8 mouse cellular contexts compared by ENCODE assay signal in genomic region chr7:141047581-141048225, GRCm38 (mm10). TPM values are rescaled to one million over a fixed set of nuclear protein-coding genes. Genes with fewer than 3 reads are reported as not detected.
DNase-seq lines count a peak whose midpoint lies in the region; ATAC-seq lines count a peak whose summit lies in the region.

No protein-coding gene starts in this region.

- H3K27ac ChIP-seq in hindbrain, embryonic 12.5 days = peak overlapping the region; percentile 64; the same call in 1 of the 2 replicates
- H3K27ac ChIP-seq in lung, embryonic 16.5 days (ENCODE audit: low read length) = peak overlapping the region; percentile 95

- H3K27me3 ChIP-seq in hindbrain, embryonic 12.5 days = no peaks in the 10 kb centered on the region
- no peaks in the 10 kb centered on the region for H3K27me3 ChIP-seq in lung, embryonic 16.5 days (ENCODE audit: control insufficient read depth, insufficient read depth, low read depth, low read length)

- H3K9ac ChIP-seq in hindbrain, embryonic 12.5 days = peak overlapping the region; percentile 64
- peak overlapping the region; percentile 53 for H3K9ac ChIP-seq in lung, embryonic 16.5 days (ENCODE audit: low read length)

- peak; percentile 85 for ATAC-seq in hindbrain, embryonic 12.5 days (ENCODE audit: low FRiP score)
- ATAC-seq in lung, embryonic 16.5 days (ENCODE audit: low read depth) = peak; percentile 96

- H3K4me1 ChIP-seq in hindbrain, embryonic 12.5 days = peaks cover 15% of the 10 kb centered on the region
- peaks cover 12% of the 10 kb centered on the region for H3K4me1 ChIP-seq in lung, embryonic 16.5 days (replicated peaks; ENCODE audit: control insufficient read depth, insufficient read depth, low read length)

- WGBS in hindbrain, embryonic 12.5 days = 5% methylated on average over 15 of the region's 19 CpGs
- WGBS in lung, embryonic 16.5 days = 6% methylated on average over 15 of the region's 19 CpGs

- H3K4me3 ChIP-seq in hindbrain, embryonic 12.5 days = peak overlapping the region; percentile 37
- H3K4me3 ChIP-seq in lung, embryonic 16.5 days (ENCODE audit: low read length) = peak overlapping the region; percentile 35

- H3K4me2 ChIP-seq in hindbrain, embryonic 12.5 days (replicated peaks) = peak overlapping the region; percentile 86
- H3K4me2 ChIP-seq in lung, embryonic 16.5 days (ENCODE audit: low read depth, low read length) = peak overlapping the region; percentile 71

- no peaks in the 10 kb centered on the region for H3K36me3 ChIP-seq in hindbrain, embryonic 12.5 days
- H3K36me3 ChIP-seq in lung, embryonic 16.5 days (ENCODE audit: control insufficient read depth, insufficient read depth, low read length) = no peaks in the 10 kb centered on the region

- DNase-seq in Muller cell, postnatal 12 days (ENCODE audit: inconsistent ontology term) = peak; percentile 97
- DNase-seq in cerebellum, postnatal 10 days = peak; percentile 78 to 80
- DNase-seq in frontal cortex, postnatal 36 days (ENCODE audit: low spot score in 2 of 2) = peak; percentile 72 to 77
- DNase-seq in layer of hippocampus, postnatal 14 days (ENCODE audit: low spot score in 2 of 2) = peak; percentile 69 to 77
- DNase-seq in ovary, postnatal 36 days (ENCODE audit: low spot score) = peak; percentile 66
- DNase-seq in natural killer cell, adult 2 months (ENCODE audit: low spot score in 2 of 2) = no peak

- no peaks in the 10 kb centered on the region for H3K9me3 ChIP-seq in hindbrain, embryonic 12.5 days (replicated peaks)
- H3K9me3 ChIP-seq in lung, embryonic 16.5 days (ENCODE audit: control insufficient read depth, low read length) = no peaks in the 10 kb centered on the region

RNA-seq across cellular contexts. Expression of gene B4galnt4, which starts 13.2 kb away (rescaled TPM):
- polyA plus RNA-seq in hindbrain, embryonic 12.5 days (2016; fragmentation: Nextera tagmentation; extraction: Ambion mirVana) = 46.1 and 46.5 TPM in 2 replicates
- total RNA-seq in layer of hippocampus, postnatal 14 days (2021) = 10 to 100 TPM; 90.0 to 97.9 TPM
- 3.2 and 3.8 TPM in 2 replicates for polyA plus RNA-seq in lung, embryonic 16.5 days (2015; fragmentation: Nextera tagmentation; extraction: Ambion mirVana)

RNA-seq across cellular contexts. Expression of gene Gm17387, which starts 18.8 kb away (rescaled TPM):
- polyA plus RNA-seq in hindbrain, embryonic 12.5 days (2016; fragmentation: Nextera tagmentation; extraction: Ambion mirVana) = not detected in 2 replicates
- total RNA-seq in layer of hippocampus, postnatal 14 days (2021) = not detected
- not detected in 2 replicates for polyA plus RNA-seq in lung, embryonic 16.5 days (2015; fragmentation: Nextera tagmentation; extraction: Ambion mirVana)

RNA-seq across cellular contexts. Expression of gene Ifitm6, which starts 30.0 kb away (rescaled TPM):
- not detected in 2 replicates for polyA plus RNA-seq in hindbrain, embryonic 12.5 days (2016; fragmentation: Nextera tagmentation; extraction: Ambion mirVana)
- total RNA-seq in layer of hippocampus, postnatal 14 days (2021) = not detected
- 1.5 and 1.8 TPM in 2 replicates for polyA plus RNA-seq in lung, embryonic 16.5 days (2015; fragmentation: Nextera tagmentation; extraction: Ambion mirVana)

RNA-seq across cellular contexts. Expression of gene Pkp3, which starts 30.3 kb away (rescaled TPM):
- polyA plus RNA-seq in hindbrain, embryonic 12.5 days (2016; fragmentation: Nextera tagmentation; extraction: Ambion mirVana) = 3.1 and 4.5 TPM in 2 replicates
- total RNA-seq in layer of hippocampus, postnatal 14 days (2021) = not detected
- 16.6 and 18.5 TPM in 2 replicates for polyA plus RNA-seq in lung, embryonic 16.5 days (2015; fragmentation: Nextera tagmentation; extraction: Ambion mirVana)

RNA-seq across cellular contexts. Expression of gene Ifitm3, which starts 37.1 kb away (rescaled TPM):
- 22.5 and 26.0 TPM in 2 replicates for polyA plus RNA-seq in hindbrain, embryonic 12.5 days (2016; fragmentation: Nextera tagmentation; extraction: Ambion mirVana)
- 10 to 100 TPM in 1 of 2 experiments, 1 to 10 TPM in 1; 6.9 to 13.0 TPM for total RNA-seq in layer of hippocampus, postnatal 14 days (2021)
- polyA plus RNA-seq in lung, embryonic 16.5 days (2015; fragmentation: Nextera tagmentation; extraction: Ambion mirVana) = 262 and 316 TPM in 2 replicates

Comparison
In these comparisons a context has a peak if more than half of its experiments do, and no peak if none do; other contexts are left out.
1. DNase-seq: peak in Muller cell, postnatal 12 days (single experiment), cerebellum, postnatal 10 days (2 of 2), frontal cortex, postnatal 36 days (2 of 2), layer of hippocampus, postnatal 14 days (2 of 2) and ovary, postnatal 36 days (single experiment); none in natural killer cell, adult 2 months (0 of 2).